Mouse (Mus musculus): ENCODE data around the gene Rnf5.

The Rnf5 gene

DNA sequence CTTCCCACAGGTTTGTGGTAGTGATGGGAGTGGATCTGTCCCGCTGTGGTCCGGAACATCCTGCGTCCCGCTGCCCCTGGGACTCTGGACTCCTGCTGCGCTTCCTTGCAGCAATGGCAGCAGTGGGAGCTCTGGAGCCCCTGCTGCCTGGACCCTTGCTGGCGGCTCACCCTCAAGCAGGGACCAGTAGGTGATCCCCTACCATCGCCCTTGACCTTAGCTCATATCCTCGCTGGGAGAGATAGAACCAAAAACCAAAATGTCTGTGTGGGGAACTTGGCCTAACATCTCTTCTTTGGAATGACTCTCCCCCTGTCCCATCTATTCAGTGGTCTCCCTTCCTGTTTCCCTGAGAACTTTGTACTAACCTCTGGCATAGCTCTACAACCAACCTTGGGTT is 19.7 kb downstream of the Rnf5 start:
- DNase-seq = no peak

DNA sequence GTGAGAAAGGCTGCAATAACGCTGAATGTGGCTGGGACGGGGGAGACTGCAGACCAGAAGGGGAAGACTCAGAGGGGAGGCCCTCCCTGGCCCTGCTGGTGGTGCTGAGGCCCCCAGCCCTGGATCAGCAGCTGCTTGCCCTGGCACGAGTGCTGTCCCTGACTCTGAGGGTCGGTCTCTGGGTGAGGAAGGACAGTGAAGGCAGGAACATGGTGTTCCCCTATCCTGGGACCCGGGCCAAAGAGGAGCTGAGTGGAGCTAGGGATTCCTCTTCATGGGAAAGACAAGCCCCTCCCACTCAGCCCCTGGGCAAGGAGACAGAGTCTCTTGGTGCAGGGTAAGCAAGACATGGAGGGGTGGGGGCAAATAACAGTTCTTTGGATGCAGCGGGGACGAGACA is 20.1 kb downstream of the Rnf5 start:
- no peak for DNase-seq

DNA sequence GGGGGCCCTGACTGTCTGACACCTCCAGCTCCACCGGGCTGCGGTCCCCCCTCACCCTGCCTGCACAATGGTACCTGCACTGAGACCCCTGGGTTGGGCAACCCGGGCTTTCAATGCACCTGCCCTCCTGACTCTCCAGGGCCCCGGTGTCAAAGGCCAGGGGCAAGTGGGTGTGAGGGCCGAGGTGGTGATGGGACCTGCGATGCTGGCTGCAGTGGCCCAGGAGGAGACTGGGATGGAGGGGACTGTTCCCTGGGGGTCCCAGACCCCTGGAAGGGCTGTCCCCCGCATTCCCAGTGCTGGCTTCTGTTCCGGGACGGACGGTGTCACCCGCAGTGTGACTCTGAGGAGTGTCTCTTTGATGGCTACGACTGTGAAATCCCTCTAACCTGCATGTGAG is 21.0 kb downstream of the Rnf5 start:
- no peak for DNase-seq

DNA sequence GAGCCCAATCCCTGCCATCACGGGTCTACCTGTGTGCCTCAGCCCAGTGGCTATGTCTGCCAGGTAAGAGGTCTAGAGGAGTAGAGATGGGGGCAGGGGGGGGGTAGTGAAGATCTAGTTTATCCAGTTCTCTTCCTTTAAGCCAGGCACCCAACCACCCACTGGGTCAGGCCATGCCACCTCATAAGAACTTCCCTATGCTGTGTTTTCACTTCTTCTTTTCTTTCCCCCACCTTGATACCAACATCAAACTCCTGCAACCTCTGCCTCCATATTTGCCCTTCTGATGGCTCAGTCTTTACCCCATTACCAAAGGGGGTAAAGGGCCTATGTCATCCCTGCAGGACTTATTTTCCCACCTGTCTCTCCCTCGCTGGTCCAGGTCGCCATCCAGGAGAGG is 25.4 kb downstream of the Rnf5 start:
- no peak for DNase-seq

DNA sequence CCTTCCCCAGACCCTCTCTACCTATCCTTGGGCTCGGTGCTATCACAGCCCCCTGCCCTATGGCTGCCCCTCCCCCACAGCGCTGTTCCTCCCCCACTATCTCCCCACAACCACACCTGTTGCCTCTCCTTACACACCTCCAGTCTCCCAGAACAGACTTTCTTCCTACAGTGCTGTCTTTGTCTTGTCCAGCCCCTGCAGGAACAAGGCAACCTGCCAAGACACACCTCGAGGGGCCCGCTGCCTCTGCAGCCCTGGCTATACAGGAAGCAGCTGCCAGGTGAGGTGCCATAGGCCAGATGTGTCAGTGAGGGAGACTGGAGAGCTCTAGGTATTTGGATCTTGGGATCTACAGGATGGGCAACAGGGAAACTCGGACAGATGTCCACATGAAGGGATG is 26.9 kb downstream of the Rnf5 start:
- DNase-seq = no peak

DNA sequence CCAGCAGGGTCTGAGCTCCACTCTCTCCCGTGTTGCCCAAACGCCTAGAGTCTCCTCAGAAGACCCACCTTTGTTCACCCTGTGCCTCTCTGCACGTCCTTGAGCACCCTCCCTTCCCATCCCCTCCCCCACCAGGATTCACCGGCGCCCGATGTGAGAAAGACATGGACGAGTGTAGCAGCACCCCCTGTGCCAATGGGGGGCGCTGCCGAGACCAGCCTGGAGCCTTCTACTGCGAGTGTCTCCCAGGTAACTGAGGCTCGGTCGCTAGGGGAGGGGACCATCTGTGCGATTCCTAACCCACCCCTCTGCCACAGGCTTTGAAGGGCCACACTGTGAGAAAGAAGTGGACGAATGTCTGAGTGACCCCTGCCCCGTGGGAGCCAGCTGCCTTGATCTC is 31.1 kb downstream of the Rnf5 start:
- DNase-seq = no peak

DNA sequence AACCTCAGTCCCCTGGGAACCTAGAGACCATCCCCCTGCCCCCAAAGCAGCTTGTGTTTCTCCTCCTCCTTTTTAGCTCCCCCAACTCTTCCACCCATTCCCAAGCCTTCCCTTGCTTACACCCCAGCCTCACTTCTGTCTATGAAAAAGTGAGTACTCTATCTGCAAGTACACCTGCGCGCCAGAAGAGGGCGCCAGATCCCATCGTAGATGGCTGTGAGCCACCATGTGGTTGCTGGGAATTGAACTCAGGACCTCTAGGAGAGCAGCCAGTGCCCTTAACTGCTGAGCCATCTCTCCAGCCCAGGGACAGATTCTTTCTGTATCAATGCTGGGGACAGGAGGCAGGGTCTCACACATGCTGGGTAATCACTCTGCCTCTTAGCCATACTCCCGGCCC is 31.6 kb downstream of the Rnf5 start:
- DNase-seq = no peak

DNA sequence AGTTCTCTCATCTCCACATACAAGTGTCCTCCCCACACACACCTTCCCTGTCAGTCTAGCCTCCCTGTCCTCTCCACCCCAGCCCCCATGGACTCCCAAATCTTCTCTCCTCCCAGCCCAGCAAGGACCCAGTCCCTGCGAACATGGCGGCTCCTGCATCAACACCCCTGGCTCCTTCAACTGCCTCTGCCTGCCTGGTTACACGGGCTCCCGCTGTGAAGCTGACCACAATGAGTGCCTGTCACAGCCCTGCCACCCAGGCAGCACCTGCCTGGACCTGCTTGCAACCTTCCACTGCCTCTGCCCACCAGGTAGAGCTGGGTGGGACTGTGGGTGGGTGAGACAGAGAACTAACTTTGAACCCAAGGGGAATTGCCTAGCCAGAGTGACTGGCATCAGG is 33.6 kb downstream of the Rnf5 start:
- DNase-seq = no peak

DNA sequence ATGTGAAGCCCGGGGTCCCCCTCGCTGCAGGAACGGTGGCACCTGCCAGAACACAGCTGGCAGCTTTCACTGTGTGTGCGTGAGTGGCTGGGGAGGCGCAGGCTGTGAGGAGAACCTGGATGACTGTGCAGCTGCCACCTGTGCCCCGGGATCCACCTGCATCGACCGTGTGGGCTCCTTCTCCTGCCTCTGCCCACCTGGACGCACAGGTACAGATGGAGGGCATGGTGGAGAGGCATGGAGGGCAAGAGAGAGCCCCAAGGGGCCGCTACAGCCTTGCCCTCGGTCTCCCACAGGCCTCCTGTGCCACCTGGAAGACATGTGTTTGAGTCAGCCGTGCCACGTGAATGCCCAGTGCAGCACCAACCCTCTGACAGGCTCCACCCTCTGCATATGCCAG is 35.1 kb downstream of the Rnf5 start:
- no peak for DNase-seq

DNA sequence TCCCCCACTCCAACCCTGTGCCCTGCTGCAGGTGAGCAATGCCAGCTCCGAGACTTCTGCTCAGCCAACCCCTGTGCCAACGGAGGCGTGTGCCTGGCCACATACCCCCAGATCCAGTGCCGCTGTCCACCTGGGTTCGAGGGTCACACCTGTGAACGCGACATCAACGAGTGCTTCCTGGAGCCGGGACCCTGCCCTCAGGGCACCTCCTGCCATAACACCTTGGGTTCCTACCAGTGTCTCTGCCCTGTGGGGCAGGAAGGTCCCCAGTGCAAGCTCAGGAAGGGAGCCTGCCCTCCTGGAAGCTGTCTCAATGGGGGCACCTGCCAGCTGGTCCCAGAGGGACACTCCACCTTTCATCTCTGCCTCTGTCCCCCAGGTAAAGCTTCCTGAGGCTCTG is 36.2 kb downstream of the Rnf5 start:
- DNase-seq = no peak

DNA sequence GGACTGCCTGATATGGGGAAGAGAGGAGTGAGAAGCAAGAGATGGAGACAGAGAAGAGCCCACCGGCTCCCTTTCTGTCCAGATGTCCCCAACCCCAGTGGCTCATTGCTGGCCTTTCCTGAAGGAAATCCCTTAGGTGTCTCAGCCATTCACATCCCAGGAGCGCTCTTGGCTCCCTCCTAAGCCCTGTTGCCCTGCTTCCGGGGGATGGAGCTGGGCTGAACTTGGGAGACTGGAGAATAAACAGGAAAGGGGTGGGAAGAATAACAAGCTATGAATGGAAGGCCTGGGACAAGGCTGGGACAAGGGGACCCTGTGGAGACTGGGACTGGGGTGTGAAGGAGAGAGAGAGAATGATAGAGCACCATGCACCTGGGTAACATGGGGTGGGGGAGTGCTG is 38.7 kb downstream of the Rnf5 start:
- no peak for DNase-seq

DNA sequence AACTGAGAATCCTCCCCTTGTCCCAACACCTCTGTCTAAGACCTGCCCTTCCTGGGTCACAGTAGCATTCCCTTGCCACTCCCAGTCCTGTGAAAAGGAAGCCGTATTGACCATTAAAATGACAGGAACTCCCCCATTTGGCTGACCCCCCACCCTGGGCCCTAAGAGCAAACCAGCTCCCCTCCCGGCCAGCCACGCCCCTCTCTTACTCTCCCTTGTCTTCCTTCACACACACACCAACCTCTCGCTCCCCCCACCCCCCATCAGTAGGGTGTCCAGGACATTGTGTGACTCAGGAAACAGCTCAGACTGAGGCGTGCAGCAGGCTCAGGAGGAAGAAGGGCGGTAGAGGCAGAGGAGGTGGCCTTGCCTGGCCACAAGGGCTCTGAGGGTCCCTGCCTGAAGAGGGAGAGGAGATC is 39.5 kb downstream of the Rnf5 start, which contains the start of gene Notch4:
Notch4 (plus strand) TSS at position 266 of the 419 bp plus-strand sequence.
- DNase-seq = no peak

DNA sequence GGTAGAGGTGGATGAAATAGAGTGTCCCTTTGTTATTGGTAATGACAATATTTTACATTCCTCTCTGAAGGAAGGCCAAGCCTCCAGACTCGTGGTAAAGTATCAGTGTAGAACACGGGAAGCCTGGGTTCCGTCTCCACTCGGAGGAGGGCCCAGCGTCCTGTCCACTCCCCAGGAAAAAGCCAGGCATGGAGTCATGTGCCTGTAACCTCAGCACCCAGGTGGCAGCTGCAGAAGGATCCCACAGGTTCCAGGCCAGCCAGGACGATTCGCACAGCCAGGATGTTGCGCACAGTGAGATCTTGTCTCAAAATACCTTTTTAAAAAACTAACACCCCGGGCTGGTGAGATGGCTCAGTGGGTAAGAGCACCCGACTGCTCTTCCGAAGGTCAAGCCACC is 40.1 kb downstream of the Rnf5 start:
- no peak for DNase-seq

DNA sequence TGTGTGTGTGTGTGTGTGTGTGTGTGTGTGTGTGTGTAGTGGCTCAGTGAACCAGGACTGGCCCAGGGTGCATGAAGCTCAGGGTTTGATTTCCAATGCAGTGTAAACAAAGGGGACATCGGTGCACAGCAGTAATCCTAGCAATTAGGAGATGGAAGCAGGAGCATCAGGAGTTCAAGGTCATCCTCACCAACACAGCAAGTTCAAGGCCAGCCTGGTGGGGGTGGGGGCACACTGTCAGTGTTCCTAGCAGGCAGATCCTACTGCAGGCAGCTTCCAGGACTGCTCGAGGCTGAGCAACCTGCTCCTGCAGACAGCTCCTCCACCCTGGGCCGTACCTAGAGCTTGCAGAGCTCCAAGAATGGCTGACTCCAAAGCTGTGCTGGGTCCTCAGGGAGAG is 40.9 kb downstream of the Rnf5 start:
- DNase-seq = no peak

DNA sequence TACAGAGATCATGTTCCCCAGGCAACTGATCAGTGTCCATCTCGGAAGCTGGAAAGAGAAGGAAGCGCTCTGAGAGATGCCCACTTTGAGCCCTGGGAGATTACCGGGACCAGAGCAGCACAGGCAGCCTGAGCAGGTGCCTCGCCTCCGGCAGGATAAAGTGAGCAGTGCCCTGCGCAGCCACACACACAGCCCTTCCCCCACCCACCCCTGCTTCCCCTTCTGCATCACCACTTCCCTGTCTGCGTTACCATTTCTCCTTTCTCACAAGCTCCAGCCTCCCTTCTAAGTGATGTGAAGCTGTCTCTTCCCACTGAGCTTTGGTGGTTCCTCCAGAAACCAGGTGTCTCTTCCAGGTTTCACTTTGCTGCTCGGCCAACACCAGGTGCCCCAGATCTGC is 42.3 kb downstream of the Rnf5 start:
- no peak for DNase-seq

DNA sequence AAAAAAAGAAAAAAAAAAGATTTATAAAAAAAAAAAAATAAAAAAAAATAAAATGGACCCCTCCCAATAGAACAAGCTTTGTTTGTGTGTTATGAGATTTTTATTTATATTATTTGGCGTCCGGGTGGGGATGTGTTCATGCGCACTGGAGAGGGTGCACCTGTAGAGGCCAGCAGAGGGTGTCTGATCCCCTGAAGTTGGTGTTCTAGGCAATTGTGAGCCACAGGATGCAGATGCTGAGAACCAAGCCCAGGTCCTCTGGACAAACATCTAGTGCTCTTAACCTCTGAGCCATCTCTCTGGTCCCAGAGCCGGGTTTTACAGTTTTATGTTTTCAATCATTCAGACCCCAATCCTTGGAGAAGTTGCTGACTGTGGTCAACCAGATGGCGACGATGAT is 43.1 kb downstream of the Rnf5 start:
- no peak for DNase-seq

DNA sequence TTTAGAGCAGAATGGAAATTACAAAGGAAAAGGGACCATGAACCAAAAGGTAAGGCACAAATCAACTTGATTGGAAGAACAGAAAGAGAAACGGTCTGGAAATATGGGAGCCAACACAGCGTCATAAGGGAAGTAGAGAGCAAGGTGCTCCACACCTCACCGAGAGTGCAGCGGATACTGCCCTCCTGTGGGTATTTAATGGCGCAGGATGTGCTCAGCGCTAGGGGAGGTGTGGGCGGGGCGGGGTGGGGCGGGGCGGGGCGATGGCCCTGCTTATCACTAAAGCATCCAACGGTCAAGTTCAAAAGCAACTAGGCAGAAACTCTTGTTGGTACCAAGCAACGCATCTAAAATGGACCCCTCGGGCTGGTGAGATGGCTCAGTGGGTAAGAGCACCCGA is 43.6 kb downstream of the Rnf5 start:
- DNase-seq = no peak

DNA sequence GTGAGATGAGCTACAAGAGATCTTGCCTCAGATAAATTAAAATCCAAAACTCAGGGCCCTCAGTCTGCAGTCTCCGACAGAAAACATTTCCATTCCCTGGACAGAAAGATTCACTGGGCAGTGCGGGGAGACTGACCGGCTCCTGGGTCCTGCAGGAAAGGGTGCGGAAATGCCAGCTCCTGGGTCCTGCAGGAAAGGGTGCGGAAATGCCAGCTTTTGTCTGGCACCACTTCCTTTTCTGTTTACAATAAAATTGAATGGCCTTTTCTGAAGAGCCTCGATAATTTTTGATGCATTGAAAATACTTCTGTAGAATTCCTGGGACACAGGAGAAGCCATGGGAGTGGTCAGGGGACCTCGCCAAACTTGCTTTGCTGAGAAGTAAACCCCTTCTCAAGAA is 44.4 kb downstream of the Rnf5 start:
- no peak for DNase-seq

DNA sequence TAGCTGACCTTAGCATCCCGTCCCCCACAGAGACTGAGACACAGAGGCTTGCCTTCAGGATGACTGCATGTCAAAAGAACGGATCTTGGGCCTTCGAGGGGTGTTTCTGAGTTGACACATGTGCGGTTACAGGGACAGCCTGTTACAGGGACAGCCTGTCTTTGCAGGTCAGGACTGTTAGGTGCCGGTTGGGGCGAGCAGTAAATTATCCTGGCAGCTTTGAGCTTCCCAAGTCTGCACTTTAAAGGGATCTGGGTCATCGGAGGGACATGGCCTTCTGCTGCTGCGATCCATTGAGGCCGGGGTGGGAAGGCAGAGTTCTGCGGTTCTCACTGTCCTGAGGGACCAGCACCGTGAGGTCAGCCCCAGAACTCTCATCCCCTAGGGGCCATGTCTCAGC is 46.1 kb downstream of the Rnf5 start:
- no peak for DNase-seq

DNA sequence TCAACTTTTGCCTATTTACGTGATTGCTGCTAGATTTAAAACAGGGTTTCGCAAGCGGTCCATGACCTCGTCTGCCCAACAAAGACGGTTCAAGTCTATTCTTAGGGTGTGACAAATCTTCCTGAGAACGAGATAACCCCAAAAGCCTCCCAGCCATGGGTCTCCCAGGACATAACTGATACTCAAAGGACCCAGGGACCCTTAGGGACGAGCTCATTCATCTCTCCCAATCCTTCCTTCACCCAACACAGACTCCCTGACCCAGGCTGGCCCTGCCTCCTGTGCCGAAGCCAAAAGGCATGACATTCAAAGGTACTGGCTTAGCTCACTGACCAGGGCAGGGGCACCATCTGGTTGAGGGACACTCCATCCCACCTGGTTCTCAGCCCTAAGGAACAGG is 47.1 kb downstream of the Rnf5 start:
- no peak for DNase-seq

DNA sequence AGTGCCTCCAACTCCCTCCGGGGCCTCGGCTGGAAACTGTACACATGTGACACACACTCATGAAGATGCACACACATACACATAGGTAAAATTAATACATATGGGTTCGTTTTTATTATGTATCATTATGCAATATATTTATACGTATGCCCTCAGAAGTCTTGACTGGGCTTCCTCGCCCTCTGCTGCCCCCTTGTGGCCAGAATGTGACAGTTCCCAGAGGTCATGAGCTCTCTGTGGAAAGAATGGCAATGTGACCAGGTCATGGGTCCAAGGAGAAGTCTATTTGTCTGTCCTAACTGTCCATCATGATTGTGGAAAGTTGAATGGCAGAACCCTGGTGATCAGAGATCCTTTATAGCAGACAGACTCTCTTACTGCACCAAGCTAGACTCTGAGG is 48.0 kb downstream of the Rnf5 start:
- peak in 1 of 2 experiments; percentile 33 for DNase-seq
